Mouse (Mus musculus): Measurements from ENCODE around the gene Tbc1d19. TPM values are rescaled to one million over a fixed set of nuclear protein-coding genes. Genes with fewer than 3 reads are reported as not detected.

Tbc1d19 gene
- polyA plus RNA-seq, 1 experiment from 2014 or later: 40.5 TPM

DNA sequence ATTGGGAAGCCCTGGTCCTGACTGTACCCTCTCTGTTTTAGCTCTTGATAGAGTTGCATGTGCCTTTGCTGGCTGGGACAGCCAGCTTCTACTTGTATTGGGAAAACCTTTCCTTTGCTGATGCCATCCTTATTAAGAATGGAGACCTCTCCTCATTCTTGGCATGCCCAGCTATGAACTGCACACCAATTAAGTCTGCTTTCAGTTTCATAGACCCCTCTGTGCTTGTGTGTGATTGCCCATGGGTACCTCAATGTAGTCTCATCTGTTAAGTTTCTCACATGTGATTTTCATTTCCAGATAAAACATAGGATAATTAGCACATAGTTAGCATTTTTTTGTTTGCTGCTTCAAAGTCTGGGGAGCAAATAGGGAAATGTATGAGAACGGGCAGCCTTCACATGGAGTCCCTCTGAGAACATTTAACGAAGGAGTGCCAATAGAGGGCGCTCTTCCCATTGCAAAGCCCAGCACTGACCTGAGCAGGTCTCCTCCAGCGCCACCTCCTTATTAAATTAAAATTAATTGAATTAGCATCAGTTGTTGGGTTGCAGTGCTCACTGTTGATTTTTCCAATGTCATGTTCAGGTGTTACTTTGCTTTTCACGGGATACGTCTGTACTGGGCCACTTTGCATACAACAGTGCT lies 62.4 kb downstream of the Tbc1d19 start:
- H3K36me3 ChIP-seq (ENCODE audit: control insufficient read depth, insufficient read depth, low read length): no peaks in the 10 kb centered on the region
- H3K9ac ChIP-seq (ENCODE audit: low read length): no peak overlapping the region
- DNase-seq (ENCODE audit: low spot score): peak; percentile 67
- ATAC-seq (ENCODE audit: insufficient number of reproducible peaks, low FRiP score, low TSS enrichment, low read depth): no peak
- H3K27ac ChIP-seq (replicated peaks; ENCODE audit: low read depth, low read length): no peak overlapping the region
- H3K4me1 ChIP-seq (ENCODE audit: control insufficient read depth, insufficient read depth, low read length): no peaks in the 10 kb centered on the region
- H3K4me2 ChIP-seq (ENCODE audit: low read depth, severe bottlenecking): no peak overlapping the region
- WGBS: 26% methylated on average over 6 of the region's 6 CpGs
- no peaks in the 10 kb centered on the region for H3K27me3 ChIP-seq (ENCODE audit: control insufficient read depth, insufficient read depth, low read length)
- H3K9me3 ChIP-seq (ENCODE audit: control insufficient read depth, low read length): no peaks in the 10 kb centered on the region
- H3K4me3 ChIP-seq (ENCODE audit: low read depth, low read length): no peak overlapping the region

DNA sequence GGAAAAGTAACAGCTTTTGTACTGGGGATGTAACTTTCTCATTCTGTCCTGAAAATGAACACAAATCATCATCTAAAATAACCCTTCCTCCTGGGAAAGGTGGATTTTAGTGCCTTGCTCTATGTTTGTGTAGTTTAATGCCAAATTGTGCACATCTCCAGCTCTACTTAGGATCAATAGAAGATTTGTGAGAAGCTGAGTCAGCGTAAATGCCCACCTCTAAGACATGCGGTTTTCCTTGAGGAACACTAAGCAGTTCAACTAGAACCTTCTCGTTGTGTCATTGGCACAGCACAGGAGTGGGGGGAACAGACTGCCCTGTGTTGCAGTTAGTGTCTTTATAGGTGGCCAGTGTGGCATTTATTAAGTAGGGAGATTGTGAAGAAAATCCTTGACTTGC lies 65.6 kb downstream of the Tbc1d19 start:
- H3K4me2 ChIP-seq (ENCODE audit: low read depth, severe bottlenecking): no peak overlapping the region
- H3K4me1 ChIP-seq (ENCODE audit: control insufficient read depth, insufficient read depth, low read length): no peaks in the 10 kb centered on the region
- no peak for ATAC-seq (ENCODE audit: insufficient number of reproducible peaks, low FRiP score, low TSS enrichment, low read depth)
- no peak for DNase-seq (ENCODE audit: low spot score)
- H3K4me3 ChIP-seq (ENCODE audit: low read depth, low read length): no peak overlapping the region
- no peaks in the 10 kb centered on the region for H3K27me3 ChIP-seq (ENCODE audit: control insufficient read depth, insufficient read depth, low read length)
- H3K9ac ChIP-seq (ENCODE audit: low read length): no peak overlapping the region
- no peaks in the 10 kb centered on the region for H3K36me3 ChIP-seq (ENCODE audit: control insufficient read depth, insufficient read depth, low read length)
- no peaks in the 10 kb centered on the region for H3K9me3 ChIP-seq (ENCODE audit: control insufficient read depth, low read length)
- H3K27ac ChIP-seq (replicated peaks; ENCODE audit: low read depth, low read length): no peak overlapping the region
- WGBS: 90% methylated on average over 3 of the region's 3 CpGs

DNA sequence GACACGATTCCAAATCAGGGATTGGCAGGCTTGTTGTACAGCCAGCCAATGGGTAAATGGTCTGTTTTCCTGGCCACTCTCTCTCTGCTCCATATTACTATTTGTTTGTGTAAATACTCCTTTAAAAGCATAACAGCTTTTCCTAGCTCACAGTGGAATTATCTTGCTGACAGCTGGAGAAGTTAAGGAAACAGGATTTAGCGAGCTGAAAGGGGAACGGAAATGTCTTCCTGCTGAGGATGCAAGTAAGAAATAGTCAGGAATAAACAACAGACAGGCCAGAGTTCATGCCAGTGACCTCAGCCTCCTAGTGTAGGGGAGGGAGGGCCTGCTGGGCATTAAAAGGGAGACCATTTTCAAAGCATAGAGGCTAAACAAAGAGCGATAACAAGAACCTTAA lies 71.3 kb downstream of the Tbc1d19 start:
- no peak overlapping the region for H3K27ac ChIP-seq (replicated peaks; ENCODE audit: low read depth, low read length)
- H3K4me1 ChIP-seq (ENCODE audit: control insufficient read depth, insufficient read depth, low read length): no peaks in the 10 kb centered on the region; the same call in 1 of the 2 replicates
- DNase-seq (ENCODE audit: low spot score) (no peak), ATAC-seq (ENCODE audit: insufficient number of reproducible peaks, low FRiP score, low TSS enrichment, low read depth) (no peak)
- 56% methylated on average over 4 of the region's 4 CpGs for WGBS
- no peaks in the 10 kb centered on the region for H3K27me3 ChIP-seq (ENCODE audit: control insufficient read depth, insufficient read depth, low read length)
- H3K4me2 ChIP-seq (ENCODE audit: low read depth, severe bottlenecking): no peak overlapping the region
- no peak overlapping the region for H3K4me3 ChIP-seq (ENCODE audit: low read depth, low read length)
- H3K9ac ChIP-seq (ENCODE audit: low read length): no peak overlapping the region
- no peaks in the 10 kb centered on the region for H3K36me3 ChIP-seq (ENCODE audit: control insufficient read depth, insufficient read depth, low read length)
- no peaks in the 10 kb centered on the region for H3K9me3 ChIP-seq (ENCODE audit: control insufficient read depth, low read length)

DNA sequence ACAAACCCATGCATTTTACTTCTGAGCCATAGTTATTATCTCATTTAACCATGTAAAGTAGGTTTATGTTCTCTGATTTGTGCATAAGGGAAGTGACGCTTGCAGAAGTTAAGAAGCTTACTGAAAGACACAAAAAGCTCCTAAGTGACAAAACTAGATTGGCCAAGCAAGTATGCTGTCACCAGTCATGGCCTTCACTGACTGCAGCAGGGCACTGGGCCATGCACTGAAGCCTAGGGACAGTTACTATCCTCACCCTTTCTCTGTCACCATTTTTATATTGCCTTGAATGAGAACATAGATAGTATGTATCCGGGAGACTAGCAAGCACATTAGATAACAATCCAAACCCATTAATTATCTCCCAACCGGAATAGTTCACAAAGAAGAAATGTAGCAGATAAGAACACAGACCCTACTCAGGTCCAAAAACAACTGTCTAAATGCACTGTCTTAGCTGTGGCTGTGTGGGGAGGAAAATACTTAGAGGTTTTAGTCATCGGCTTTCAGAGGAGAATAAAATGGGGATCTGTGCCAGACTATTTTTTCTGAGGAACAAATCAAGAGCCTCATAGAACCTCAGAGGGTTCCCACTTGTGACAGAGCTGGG lies 72.1 kb downstream of the Tbc1d19 start:
- no peak overlapping the region for H3K4me2 ChIP-seq (ENCODE audit: low read depth, severe bottlenecking)
- H3K9me3 ChIP-seq (ENCODE audit: control insufficient read depth, low read length): no peaks in the 10 kb centered on the region
- 93% methylated on average over 4 of the region's 4 CpGs for WGBS
- H3K4me1 ChIP-seq (ENCODE audit: control insufficient read depth, insufficient read depth, low read length): no peaks in the 10 kb centered on the region; the same call in 1 of the 2 replicates
- H3K4me3 ChIP-seq (ENCODE audit: low read depth, low read length): no peak overlapping the region
- no peaks in the 10 kb centered on the region for H3K27me3 ChIP-seq (ENCODE audit: control insufficient read depth, insufficient read depth, low read length)
- no peak overlapping the region for H3K27ac ChIP-seq (replicated peaks; ENCODE audit: low read depth, low read length)
- no peaks in the 10 kb centered on the region for H3K36me3 ChIP-seq (ENCODE audit: control insufficient read depth, insufficient read depth, low read length)
- DNase-seq (ENCODE audit: low spot score): no peak
- ATAC-seq (ENCODE audit: insufficient number of reproducible peaks, low FRiP score, low TSS enrichment, low read depth): no peak
- H3K9ac ChIP-seq (ENCODE audit: low read length): no peak overlapping the region

DNA sequence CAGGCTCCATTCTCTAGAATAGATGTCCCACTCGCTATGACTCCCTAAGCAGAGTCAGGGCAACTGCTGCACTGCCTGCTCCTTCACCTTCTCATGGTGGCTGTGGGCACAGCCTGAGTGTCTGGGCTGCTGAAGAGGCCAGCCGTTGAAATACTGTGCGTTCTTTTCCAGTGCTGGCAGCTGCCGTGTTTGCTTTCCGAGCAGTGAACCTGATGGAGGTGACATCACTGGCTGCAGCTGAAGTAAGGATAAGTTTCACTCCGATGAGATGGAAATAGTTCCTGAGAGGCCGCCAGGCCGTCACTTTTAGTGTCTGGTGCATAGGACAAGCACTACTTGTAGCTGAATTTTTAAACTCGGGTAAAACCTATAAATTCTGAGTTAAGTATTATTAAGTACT lies 92.0 kb downstream of the Tbc1d19 start:
- no peaks in the 10 kb centered on the region for H3K27me3 ChIP-seq (ENCODE audit: control insufficient read depth, insufficient read depth, low read length)
- no peak overlapping the region for H3K4me2 ChIP-seq (ENCODE audit: low read depth, severe bottlenecking)
- no peak overlapping the region for H3K27ac ChIP-seq (replicated peaks; ENCODE audit: low read depth, low read length)
- 56% methylated on average over 9 of the region's 9 CpGs for WGBS
- H3K36me3 ChIP-seq (ENCODE audit: control insufficient read depth, insufficient read depth, low read length): no peaks in the 10 kb centered on the region
- H3K4me1 ChIP-seq (ENCODE audit: control insufficient read depth, insufficient read depth, low read length): no peaks in the 10 kb centered on the region
- no peak for ATAC-seq (ENCODE audit: insufficient number of reproducible peaks, low FRiP score, low TSS enrichment, low read depth)
- H3K4me3 ChIP-seq (ENCODE audit: low read depth, low read length): no peak overlapping the region
- DNase-seq (ENCODE audit: low spot score): peak; percentile 33
- H3K9ac ChIP-seq (ENCODE audit: low read length): no peak overlapping the region
- no peaks in the 10 kb centered on the region for H3K9me3 ChIP-seq (ENCODE audit: control insufficient read depth, low read length)

DNA sequence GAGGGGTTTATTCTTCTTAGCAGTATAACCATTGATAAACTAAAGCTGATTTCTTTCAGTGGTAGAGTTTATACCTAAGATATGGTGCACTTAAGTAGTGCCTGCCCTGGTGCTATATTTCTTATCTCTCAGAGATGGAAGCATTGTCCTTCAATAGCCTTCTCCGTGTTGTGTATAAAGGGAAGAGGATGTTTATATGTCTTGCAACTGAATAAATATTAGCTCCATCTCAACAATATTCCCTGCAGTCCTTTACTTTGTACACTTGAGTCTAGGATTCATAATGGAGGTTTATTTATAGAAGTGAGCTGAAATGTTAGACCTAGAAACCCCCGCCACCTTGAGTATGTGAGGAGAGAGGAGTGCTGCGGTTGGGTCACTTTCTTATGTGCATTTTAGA lies 93.4 kb downstream of the Tbc1d19 start:
- WGBS: 90% methylated on average over 3 of the region's 3 CpGs
- no peak overlapping the region for H3K4me2 ChIP-seq (ENCODE audit: low read depth, severe bottlenecking)
- no peaks in the 10 kb centered on the region for H3K9me3 ChIP-seq (ENCODE audit: control insufficient read depth, low read length)
- no peak overlapping the region for H3K27ac ChIP-seq (replicated peaks; ENCODE audit: low read depth, low read length)
- H3K9ac ChIP-seq (ENCODE audit: low read length): no peak overlapping the region
- no peaks in the 10 kb centered on the region for H3K27me3 ChIP-seq (ENCODE audit: control insufficient read depth, insufficient read depth, low read length)
- ATAC-seq (ENCODE audit: insufficient number of reproducible peaks, low FRiP score, low TSS enrichment, low read depth) (no peak), DNase-seq (ENCODE audit: low spot score) (no peak)
- H3K4me1 ChIP-seq (ENCODE audit: control insufficient read depth, insufficient read depth, low read length): no peaks in the 10 kb centered on the region
- no peaks in the 10 kb centered on the region for H3K36me3 ChIP-seq (ENCODE audit: control insufficient read depth, insufficient read depth, low read length)
- H3K4me3 ChIP-seq (ENCODE audit: low read depth, low read length): no peak overlapping the region

DNA sequence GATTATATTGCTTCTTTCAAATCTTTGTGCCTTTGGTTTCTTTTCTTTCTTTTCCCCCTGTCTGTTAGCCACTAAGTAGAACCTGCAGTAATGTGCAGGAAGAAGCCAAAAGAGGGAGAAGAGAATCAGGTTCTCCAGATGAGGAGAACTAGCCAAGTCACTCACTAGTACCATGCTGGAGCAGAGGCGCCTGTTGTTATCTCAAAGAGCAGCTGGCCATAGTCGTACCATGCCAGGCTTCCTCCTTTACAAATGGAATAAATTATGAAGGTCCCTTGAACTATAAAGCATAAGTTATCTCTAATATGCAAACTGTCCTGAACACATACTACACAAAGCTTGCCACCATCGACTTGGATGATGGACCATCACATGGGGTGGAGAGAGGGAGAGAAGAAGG lies 99.8 kb downstream of the Tbc1d19 start:
- DNase-seq (ENCODE audit: low spot score) (no peak), ATAC-seq (ENCODE audit: insufficient number of reproducible peaks, low FRiP score, low TSS enrichment, low read depth) (no peak)
- no peaks in the 10 kb centered on the region for H3K27me3 ChIP-seq (ENCODE audit: control insufficient read depth, insufficient read depth, low read length)
- no peak overlapping the region for H3K4me3 ChIP-seq (ENCODE audit: low read depth, low read length)
- WGBS: 88% methylated on average over 3 of the region's 3 CpGs
- no peak overlapping the region for H3K27ac ChIP-seq (replicated peaks; ENCODE audit: low read depth, low read length)
- H3K4me1 ChIP-seq (ENCODE audit: control insufficient read depth, insufficient read depth, low read length): no peaks in the 10 kb centered on the region
- H3K36me3 ChIP-seq (ENCODE audit: control insufficient read depth, insufficient read depth, low read length): no peaks in the 10 kb centered on the region
- H3K9me3 ChIP-seq (ENCODE audit: control insufficient read depth, low read length): no peaks in the 10 kb centered on the region
- H3K4me2 ChIP-seq (ENCODE audit: low read depth, severe bottlenecking): no peak overlapping the region
- H3K9ac ChIP-seq (ENCODE audit: low read length): no peak overlapping the region

DNA sequence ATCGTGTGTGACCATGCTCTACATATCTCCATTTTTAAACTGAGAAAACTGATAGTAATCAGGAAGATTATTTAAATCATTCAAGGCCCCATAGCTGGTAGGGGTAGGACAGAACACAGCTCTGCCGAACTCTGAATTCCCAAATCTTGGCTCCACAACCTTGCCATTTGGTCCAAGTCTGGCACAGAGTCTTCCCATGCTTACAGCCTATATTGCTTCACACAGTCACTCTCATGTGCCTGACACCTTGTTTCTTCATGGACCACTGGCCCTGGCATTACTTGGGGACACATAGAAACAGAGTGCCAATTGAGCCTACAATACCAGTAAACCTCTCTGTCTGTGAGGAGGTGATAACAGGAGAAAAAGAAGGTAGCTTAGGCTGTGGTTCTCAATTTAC lies 111.0 kb downstream of the Tbc1d19 start:
- ATAC-seq (ENCODE audit: insufficient number of reproducible peaks, low FRiP score, low TSS enrichment, low read depth): no peak
- Histone ChIP-seq H3K9me3 (ENCODE audit: control insufficient read depth, low read length) (no peaks in the 10 kb centered on the region), H3K36me3 (ENCODE audit: control insufficient read depth, insufficient read depth, low read length) (no peaks in the 10 kb centered on the region), H3K4me1 (ENCODE audit: control insufficient read depth, insufficient read depth, low read length) (0 out of 2 replicates have a peak, but pooled peaks cover 5% of the 10 kb centered on the region), H3K9ac (ENCODE audit: low read length) (no peak overlapping the region), H3K27ac (replicated peaks; ENCODE audit: low read depth, low read length) (no peak overlapping the region), H3K4me2 (ENCODE audit: low read depth, severe bottlenecking) (no peak overlapping the region), H3K27me3 (ENCODE audit: control insufficient read depth, insufficient read depth, low read length) (no peaks in the 10 kb centered on the region), H3K4me3 (ENCODE audit: low read depth, low read length) (no peak overlapping the region)
- WGBS: 91% methylated on average over 2 of the region's 2 CpGs
- no peak for DNase-seq (ENCODE audit: low spot score)

Data from limb, embryonic 11.5 days (tissue).